Mouse (Mus musculus) gastrocnemius, postnatal 4 days (tissue): ENCODE measurements around the gene Tbkbp1. TPM values are rescaled to one million over a fixed set of nuclear protein-coding genes. Genes with fewer than 3 reads are reported as not detected.
"Not testable (repeated sequence)": the region's sequence is repeated elsewhere in the genome, so short reads cannot be mapped to it uniquely, and the experiment has no call there.

Experiments used
- DNase-seq, 2 experiments: peaks; one replicate each; pipeline ENCODE4 v3.0.0; 2021 to 2022; ENCODE audit warnings: low spot score in 2 of 2, mixed read lengths in 2 of 2
- long read RNA-seq, 2 experiments: library from polyadenylated mRNA; stranded (forward); transcript quantifications; one replicate each; pipeline ENCODE4 v2.0.0; 2021
- total RNA-seq, 2 experiments: library from RNA; stranded (reverse); gene quantifications; 2 replicates each; pipeline ENCODE4 v1.2.3; 2021

Tbkbp1 gene
- total RNA-seq: 10 to 100 TPM; 12.4 to 12.9 TPM
- long read RNA-seq, experiment 1, partial matches to known transcripts: 6 of 8 reads
- long read RNA-seq, experiment 1, other reads (novel, unspliced or antisense): 1 of 8 reads
- long read RNA-seq, experiment 2, partial matches to known transcripts: 3 of 11 reads
- long read RNA-seq, experiment 2, other reads (novel, unspliced or antisense): 6 of 11 reads

- DNase-seq: peak in 1 of 2 experiments; percentile 56
Measured at GRCm38 (mm10) chr11:97151343-97151801, at the start of gene Tbkbp1. Tbkbp1 (minus strand) TSS chr11:97151495.

- DNase-seq: no peak
Measured at GRCm38 (mm10) chr11:97199519-97199918, 48.2 kb upstream of the Tbkbp1 start.

DNA sequence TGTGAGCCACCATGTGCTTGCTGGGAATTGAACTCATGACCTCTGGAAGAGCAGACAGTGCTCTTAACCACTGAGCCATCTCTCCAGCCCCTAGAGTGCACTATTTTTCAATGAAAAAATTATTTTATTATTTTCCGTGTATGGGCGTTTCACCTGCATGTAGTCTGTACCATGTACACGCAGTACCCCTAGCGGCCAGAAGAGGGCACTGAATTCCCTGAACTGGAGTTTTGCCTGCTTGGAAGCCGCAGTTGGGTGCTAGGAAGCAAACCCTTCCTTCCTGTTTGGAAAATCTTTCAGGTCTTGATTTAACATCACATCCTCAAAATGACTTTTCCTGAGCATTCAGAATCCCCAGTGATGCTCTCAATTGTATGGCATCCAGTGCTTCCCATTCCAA, 47.3 kb upstream of the Tbkbp1 start:
- DNase-seq: peak in 1 of 2 experiments; percentile 21

GRCm38 (mm10) chr11:97197021-97197420, 45.7 kb upstream of the Tbkbp1 start:
- no peak for DNase-seq

DNA sequence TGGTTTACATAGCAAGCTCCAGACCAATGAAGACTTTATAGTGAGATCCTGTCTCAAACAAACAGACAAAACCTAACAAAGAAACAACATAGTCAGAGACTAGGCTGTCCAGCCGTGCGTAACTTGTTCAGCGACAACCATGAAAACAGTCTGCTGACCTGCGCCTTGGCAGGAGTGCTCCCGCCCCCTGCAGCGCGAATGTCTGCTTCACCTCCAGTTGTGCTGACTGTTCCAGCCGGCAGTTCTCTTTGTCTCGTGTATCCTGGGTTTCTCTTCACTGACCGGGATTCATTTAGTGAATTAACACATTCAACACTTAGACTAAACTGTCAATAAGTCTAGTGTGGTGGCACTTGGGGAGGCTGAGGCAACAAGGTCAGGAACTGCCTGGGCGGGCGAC, 45.2 kb upstream of the Tbkbp1 start:
- DNase-seq: no peak

GRCm38 (mm10) chr11:97192621-97192951, 41.3 kb upstream of the Tbkbp1 start:
- no peak for DNase-seq

DNA sequence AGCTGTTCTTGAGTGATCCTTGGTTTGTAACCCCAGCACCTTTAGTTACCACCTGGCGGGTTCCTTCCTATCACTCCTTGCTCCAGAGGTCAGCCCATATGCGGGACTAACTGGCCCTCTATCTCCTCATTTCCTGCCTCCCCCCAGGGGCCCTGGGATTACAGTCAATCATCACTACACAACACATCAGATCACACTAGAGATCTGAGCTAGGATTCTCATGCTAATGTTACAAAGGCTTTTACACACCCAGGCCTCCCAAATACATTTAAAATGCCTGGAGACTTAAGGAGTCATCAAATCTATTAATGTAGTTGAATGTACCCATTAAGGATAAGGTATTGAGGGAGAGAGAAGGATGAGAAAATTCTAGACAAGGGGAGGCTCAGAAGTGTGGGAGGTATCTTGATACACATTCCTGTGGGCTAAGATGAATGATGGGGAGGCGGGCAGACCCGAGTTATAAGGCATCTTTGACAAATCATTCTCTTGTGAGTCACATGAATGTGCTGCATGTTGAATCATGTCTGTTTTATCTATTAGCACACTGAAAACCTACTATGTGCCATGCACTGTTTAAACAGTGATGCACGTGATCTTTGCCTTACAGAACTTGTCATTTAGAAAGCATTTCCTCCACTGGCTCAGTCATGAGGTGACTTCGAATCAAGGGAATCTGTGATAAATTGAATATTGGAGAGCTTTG, 40.8 kb upstream of the Tbkbp1 start:
- no peak for DNase-seq

DNA sequence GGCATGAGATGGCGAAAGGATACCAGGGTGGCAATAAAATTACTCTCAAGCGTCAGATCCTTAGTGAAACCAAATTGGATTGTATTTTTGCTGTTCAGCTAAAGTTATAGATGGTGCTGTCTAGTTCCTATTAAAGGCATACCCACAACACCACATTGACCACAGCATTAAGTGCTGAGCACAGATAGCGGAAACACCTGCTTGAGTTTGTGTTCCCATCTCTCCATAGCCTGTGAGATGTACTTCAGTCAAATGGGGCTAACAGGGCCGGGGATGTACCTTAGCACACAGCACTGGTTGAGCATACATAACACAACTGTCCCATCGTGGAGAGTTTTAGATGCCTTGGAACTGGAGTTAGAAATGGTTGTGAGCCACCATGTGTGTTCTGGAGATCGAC, 39.7 kb upstream of the Tbkbp1 start:
- no peak for DNase-seq

- not testable (repeated sequence) for DNase-seq
Measured at GRCm38 (mm10) chr11:97189645-97190044, 38.4 kb upstream of the Tbkbp1 start.

GRCm38 (mm10) chr11:97189231-97189630, 37.9 kb upstream of the Tbkbp1 start:
- DNase-seq: no peak

GRCm38 (mm10) chr11:97188643-97188955, 37.3 kb upstream of the Tbkbp1 start:
- DNase-seq: no peak

- peak; percentile 97 to 99 for DNase-seq
Measured at GRCm38 (mm10) chr11:97187764-97188642, 36.7 kb upstream of the Tbkbp1 start, which contains the start of gene Kpnb1. Kpnb1 (minus strand) TSS chr11:97187881.

GRCm38 (mm10) chr11:97186947-97187763, 35.9 kb upstream of the Tbkbp1 start:
- DNase-seq: peak; percentile 95 to 98

GRCm38 (mm10) chr11:97185704-97186614, 34.7 kb upstream of the Tbkbp1 start:
- no peak for DNase-seq

GRCm38 (mm10) chr11:97184875-97185274, 33.6 kb upstream of the Tbkbp1 start:
- no peak for DNase-seq

- DNase-seq: no peak
Measured at GRCm38 (mm10) chr11:97182446-97182845, 31.2 kb upstream of the Tbkbp1 start.

DNA sequence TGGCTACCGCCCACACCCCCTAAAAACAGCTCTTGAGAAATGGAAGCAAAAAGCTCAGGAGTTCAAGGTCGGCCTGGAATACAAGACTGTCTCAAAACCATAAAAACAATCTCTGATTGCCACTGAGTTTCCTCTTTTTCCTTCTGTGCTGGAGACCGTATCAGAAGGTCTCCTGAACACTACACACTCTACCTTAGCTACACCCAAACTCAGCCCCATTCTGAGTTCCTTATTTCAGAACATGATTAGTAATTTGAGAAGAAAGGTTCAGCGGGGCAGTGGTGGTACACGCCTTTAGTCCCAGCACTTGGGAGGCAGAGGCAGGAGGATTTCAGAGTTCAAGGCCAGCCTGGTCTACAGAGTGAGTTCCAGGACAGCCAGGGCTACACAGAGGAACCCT, 29.8 kb upstream of the Tbkbp1 start:
- no peak for DNase-seq

DNA sequence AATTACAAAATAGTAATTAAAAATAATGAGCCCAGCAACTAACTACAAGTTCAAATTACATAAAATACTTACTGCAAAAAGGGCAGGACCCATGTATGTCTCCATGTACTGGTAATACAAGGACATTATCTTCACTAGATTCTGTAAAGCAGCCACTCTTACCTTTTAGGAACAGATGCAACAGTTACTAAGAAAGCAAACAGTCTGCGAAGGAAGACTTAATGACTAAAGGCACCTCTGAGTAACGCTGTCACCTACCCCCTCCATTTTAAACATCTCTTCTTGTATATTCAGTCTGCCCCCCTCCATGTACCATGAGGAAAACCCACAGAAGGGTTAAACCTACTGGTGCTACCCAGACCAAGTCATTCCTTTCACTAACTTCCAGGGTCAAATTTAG, 26.9 kb upstream of the Tbkbp1 start:
- DNase-seq: no peak

DNA sequence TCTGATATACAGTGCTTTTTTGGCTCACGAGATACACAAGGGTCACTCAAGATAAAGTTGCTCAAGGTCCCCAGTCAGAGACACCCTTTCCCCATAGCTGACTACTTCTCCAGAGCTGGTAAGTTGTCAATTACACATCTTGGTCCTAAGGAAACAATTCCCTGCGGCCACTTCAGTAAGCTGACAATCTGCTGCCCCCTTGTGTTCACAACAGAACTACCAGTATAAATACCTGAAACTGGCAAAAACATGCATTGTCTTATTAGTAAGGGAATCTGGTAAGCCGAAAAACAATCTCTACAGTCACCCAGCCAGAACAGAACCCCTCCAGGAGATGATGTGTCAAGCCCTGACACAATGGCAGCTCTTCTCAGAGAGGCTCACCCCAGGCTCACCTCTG, 25.6 kb upstream of the Tbkbp1 start:
- peak in 1 of 2 experiments; percentile 26 for DNase-seq

DNA sequence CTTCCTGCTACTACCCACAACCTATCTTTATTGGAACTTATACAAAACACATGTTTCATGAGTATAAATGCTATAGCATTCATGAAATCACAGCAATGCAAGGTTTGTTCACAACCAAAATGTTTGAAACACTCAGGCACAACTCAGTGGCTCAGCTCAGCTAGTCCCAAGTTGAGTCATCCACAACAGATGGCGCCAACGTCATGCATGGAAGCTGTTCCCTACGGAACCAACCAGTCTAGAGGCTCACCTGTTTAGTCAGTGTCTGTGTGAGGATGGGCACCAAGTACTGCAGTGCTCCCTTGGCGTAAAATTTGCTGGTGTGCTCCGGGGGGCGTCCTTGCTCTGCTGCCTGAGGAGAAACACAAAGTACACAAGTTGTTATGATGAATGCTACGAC, 24.2 kb upstream of the Tbkbp1 start:
- no peak for DNase-seq
